Mouse (Mus musculus) thymus, postnatal 36 days (tissue): ENCODE data around the gene Gabra4.
"Not testable (repeated sequence)": the region's sequence is repeated elsewhere in the genome, so short reads cannot be mapped to it uniquely, and the experiment has no call there.

Experiments used
- DNase-seq, 2 experiments: peaks; one replicate each; pipeline ENCODE4 v3.0.0; 2022; ENCODE audit warnings: mixed read lengths in 2 of 2

Gabra4 gene

DNA sequence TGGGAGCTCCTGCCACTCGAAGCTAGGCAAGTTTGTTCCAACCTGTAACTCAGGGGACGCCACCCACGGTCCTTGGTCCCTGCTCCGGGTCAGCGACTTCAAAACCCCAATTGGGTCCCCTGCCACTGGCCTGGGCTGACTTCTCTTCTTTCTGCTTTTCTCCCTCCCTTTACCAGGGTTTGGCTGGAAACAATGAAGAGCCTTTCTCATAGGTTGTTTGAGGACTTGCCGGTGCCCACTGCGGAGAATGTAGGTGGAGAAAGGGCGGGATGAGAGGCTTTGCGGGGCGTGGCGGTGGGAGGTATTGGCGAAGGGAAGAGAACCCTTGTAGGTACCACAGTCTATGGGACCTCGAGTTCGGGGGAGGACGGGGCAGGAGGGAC, at the start of gene Gabra4:
Gabra4 (minus strand) TSS at position 194 of the 383 bp plus-strand sequence.
- no peak for DNase-seq

DNA sequence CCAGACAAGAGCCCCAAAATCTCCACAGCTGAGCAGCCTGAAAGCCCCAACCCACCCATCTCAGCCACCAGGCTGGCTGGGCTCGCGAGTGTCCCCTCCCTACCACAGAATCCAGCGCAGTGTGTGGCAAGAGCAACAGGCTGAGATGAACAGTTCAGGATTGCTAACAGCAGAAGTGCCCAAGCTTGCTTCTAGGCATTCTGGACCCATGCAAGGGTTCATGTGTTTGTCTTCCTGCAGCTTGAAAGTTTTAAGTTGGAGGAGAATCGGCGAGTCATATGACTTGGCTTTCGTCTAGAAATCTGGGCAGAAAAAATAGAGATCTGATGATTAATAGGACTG, 43.1 kb upstream of the Gabra4 start:
- DNase-seq = no peak

DNA sequence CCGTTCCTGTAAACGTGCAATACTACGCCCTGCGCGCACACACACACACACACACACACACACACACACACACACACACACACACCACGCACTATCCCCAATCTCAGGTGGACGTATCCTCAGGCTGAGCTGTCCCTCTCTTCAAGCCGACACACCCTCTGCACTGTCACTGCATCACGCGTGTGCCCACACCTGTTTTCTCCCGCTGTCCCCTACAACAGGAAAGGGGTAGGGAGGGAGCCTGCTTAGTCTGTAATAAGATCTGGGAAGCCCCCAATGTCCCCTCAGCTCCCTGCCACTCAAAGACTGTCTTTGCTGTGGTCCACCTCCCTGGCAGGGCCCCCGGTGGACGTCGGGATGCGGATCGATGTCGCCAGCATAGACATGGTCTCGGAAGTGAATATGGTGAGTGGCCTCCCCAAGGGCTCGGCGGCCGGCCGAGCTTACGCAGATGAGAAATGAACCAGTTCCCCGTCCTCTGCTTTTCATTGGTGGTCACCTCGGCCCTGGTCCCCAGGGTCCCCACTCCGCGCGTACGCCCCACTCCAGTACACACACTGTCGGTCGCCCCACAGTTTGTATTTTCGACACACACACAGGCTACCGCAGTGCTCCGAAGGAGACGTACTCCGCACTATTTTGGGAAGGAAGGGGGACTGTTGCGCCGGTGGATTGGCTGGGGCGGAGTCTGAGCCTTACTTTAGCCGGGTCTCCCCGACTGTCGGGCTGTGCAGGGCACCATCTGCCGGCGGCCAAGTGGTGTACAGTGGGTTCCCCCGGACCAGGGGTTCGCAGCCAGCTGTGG, 42.6 kb upstream of the Gabra4 start:
- DNase-seq = no peak

GRCm38 (mm10) chr5:71699696-71700467, 41.8 kb upstream of the Gabra4 start:
- no peak for DNase-seq

GRCm38 (mm10) chr5:71665593-71665992, 7.5 kb upstream of the Gabra4 start:
- no peak for DNase-seq

DNA sequence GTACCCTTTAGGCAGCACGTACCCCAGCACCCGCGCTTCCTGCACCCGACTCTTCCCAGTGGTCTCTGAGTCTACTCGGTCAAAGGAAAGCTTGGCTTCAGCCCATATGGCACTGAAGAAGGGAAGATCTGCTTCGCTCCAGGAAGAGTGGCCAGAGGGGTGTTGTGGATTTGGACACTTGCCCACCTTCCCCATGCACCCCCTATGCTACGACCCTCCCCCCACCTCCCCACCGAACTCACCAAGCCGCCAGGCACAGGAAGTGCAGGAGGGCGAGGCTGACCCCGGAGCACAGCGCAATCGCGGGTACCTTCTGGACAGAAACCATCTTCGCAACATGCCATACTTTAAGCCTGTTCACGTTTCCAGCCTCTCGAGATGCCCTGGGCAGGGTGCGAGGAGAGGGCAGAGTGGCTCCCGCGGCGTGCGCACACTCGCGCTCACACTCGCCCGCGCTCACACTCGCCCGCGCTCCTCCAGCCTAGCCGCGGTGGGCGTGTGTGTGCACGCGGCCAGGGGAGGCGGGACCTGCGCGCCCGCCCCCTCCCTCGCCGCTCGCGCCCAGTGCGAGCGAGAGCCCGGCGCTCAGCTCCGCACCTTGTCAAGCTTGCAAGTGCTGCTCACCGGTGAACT, 510 bp downstream of the Gabra4 start, which contains the start of gene Gabrb1:
Gabrb1 (plus strand) TSS at position 632 of the 633 bp plus-strand sequence.
- DNase-seq = no peak

GRCm38 (mm10) chr5:71656771-71657170, 1.3 kb downstream of the Gabra4 start:
- no peak for DNase-seq

DNA sequence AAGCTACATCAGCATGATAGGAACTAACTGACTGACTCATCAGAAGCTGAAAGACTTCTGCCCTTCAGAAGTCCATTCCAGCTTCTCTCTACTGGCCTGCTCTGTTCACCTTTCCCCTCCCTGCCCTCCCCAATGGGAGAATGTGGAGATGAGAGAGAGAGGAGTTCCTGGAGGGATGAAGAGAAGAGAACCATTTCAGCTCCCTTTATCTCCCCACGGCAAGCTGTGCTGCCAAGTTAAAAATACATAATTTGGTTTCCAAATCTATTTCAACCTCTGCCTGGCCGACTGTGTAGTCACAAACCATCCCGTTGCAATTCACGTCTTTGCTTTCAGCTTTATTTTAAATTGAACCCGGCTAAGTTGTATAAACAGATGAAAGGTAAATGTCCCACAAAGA, 4.1 kb downstream of the Gabra4 start:
- DNase-seq = no peak

DNA sequence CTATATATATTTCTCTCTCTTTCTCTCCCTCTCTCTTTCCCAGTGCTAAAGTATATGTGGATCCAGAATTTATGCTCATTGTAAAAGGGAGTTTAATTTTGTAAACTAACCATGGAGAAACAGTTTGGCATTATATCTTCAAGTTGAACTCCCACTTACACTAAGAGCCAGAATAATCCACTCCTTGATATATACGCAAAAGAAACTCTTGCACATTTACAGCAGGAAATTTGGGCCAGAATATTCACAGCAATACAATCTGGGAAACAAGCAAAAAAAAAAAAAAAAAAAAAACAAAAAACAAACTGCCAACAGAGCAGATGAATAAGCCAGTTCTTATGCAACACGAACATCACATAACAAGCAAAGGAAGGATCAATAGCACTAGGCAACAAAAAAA, 10.0 kb downstream of the Gabra4 start:
- DNase-seq = no peak

GRCm38 (mm10) chr5:71639804-71640203, 18.3 kb downstream of the Gabra4 start:
- no peak for DNase-seq

- DNase-seq = no peak
Measured at GRCm38 (mm10) chr5:71627820-71628219, 30.3 kb downstream of the Gabra4 start.

DNA sequence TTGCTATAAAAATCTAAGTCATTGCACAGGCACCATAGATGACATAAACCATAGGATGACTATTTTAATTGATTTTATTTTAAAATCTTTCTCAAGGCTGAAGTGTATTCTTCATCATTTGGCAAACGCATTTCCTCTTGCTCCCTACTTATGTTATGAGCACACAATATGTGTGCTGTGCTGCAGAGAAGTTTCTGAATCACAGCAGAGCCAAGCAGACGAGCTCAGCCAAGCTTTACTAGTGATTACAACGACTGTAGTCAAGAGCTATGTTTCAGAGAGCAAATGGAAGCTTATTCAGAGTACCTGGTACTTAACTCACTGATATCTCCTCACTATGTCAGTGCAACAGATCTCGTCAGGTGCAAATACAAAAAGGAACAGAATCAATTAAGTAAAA, 41.4 kb downstream of the Gabra4 start:
- no peak for DNase-seq

- no peak for DNase-seq
Measured at GRCm38 (mm10) chr5:71614311-71614710, 43.8 kb downstream of the Gabra4 start.

- no peak for DNase-seq
Measured at GRCm38 (mm10) chr5:71608735-71609134, 49.4 kb downstream of the Gabra4 start.

DNA sequence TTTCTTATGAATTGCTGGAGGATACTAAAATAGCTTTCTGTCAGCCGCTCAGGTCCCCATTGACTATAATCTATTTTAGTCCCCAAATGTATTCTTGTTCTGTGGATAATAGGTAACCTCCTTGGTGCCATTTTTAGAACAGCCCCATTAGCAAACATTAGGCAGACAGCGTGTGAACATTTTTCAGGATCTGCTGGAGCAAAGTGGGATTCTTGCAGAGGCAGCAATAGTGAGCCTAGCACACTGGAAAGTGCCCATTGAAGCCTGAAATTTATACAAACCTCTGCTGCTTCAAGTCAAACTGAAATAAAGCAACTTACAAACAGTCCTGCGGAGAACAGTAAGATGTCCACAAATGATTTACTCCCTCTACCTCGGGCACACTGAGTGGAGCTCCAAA, 51.2 kb downstream of the Gabra4 start:
- DNase-seq = no peak

DNA sequence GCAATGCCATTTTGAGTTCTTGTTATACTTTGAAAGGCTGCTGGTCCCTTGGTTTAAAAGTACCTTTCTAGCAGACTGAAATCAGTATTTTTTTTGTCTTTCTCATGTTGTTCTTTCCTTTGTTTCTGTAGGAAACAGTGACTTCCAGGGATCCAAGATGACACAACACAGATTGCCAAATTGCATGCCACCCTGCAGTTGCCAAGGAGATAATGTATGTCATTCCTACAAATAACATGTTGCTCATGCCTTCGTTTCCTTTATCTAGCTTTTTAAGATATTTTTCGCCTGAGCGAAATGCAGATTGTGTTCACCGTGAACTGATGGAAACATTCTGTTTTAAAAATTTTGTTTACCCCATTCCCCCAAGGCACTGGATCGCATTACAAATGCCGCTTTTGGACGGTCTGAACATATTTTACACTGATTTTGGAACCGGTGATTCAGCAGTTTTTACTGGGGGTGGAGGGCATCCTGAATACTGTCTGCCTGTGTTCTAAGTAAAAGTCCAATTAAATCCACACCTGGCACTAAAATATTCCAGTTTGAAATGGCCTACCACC, 53.9 kb downstream of the Gabra4 start:
- no peak for DNase-seq

DNA sequence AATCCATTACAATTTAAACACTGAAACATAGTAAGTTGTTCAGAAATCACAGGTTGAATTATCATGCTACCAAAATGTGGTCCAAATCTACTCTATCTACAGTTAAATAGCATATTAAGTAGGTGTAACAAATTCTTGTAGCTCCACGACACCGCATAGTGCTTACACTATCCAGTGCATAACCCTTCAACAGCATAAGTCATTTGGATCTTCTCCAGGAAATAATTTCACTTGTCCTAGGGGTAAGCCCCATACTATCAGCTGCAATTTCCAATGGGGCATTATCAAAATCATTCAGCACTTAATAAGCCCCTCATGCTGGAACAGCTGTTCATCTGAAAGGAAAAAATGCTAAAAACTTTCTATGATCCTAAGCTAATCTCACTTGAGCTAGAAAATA, 62.8 kb downstream of the Gabra4 start:
- no peak for DNase-seq

- no peak for DNase-seq
Measured at GRCm38 (mm10) chr5:71593745-71594255, 64.3 kb downstream of the Gabra4 start.

GRCm38 (mm10) chr5:71571646-71572237, 86.4 kb downstream of the Gabra4 start:
- DNase-seq = no peak

DNA sequence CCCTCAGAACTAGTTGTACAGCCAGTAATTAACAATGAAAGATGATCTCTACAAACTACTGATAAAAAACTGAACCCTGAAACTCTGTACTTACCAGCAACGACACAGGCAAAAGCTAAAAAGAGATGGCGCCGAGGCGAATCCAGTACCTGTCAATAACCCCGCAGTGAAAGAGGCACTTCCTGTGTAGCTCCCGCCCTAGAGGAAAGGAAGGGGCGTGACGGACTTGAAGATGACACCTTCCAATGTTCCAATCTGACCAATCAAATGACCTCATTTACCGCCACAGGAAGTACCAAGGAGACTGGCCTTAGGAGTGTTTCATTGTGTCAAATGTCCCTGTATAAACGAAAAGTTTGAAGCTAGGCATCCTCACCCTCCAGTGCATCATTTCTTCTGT, 110.0 kb downstream of the Gabra4 start, which contains the start of gene Cox7b2:
Cox7b2 (minus strand) TSS at position 127 of the 400 bp plus-strand sequence.
- no peak for DNase-seq

GRCm38 (mm10) chr5:71545554-71545953, 112.6 kb downstream of the Gabra4 start:
- no peak for DNase-seq

DNA sequence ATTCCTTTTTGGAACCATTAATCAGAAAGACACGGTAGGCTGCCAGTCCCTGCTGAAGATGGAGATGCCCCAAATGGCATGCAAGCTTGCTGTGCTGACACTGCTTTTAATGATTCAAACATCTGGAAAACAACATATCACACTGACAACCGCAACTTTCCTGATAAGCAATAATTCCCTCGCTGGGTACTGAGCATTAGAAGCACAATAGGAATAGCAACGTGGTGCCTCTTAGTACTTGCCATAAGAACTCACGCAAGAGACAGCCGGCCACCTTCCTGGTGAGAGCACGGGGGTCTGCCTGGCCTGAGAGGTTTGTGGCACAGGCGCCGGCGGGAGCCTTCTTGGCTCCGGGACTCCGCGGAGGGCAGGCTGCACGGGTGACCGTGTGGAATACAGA, 132.6 kb downstream of the Gabra4 start:
- not testable (repeated sequence) for DNase-seq
